Mouse (Mus musculus): ENCODE data around the gene Olfr1222. TPM values are rescaled to one million over a fixed set of nuclear protein-coding genes. Genes with fewer than 3 reads are reported as not detected.
"Not testable (repeated sequence)": the region's sequence is repeated elsewhere in the genome, so short reads cannot be mapped to it uniquely, and the experiment has no call there.

Olfr1222 gene
- total RNA-seq (2014; rRNA removed) (not detected in 2 replicates), polyA plus RNA-seq (2015; fragmentation: Nextera tagmentation; extraction: Ambion mirVana) (not detected in 2 replicates)

DNA sequence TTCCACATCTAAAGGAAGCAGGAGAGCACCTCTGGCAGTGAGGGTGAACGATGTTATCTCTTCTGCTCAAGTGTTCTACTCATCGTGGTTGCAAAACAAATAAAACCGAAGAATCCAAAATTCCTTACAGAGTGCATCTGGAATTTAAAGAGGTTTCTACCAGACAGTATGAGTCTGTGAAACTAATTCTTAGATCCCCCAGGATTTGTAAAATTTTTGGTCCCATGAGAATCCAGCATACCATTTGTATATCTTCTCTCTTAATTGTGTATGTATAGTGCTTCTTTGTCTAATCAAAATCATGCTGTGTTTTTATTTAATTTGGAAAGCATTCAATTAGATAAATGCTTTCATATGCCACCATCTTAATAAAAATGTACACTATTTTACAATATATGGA is at the start of gene Olfr1222:
Olfr1222 (minus strand) TSS at position 101 of the 400 bp plus-strand sequence.
- no peaks in the 10 kb centered on the region for H3K36me3 ChIP-seq (ENCODE audit: insufficient read depth, low read length)
- DNase-seq (ENCODE audit: low spot score): no peak
- H3K27ac ChIP-seq: no peak within 1 kb of the TSS
- no peaks in the 10 kb centered on the region for H3K4me1 ChIP-seq (ENCODE audit: insufficient read depth, low read length)
- no peak within 1 kb of the TSS for H3K9ac ChIP-seq (replicated peaks; ENCODE audit: low read length)
- TF ChIP-seq CTCF (IDR thresholded peaks at IDR 0.05; ENCODE audit: low read depth): no peak
- no peaks in the 10 kb centered on the region for H3K9me3 ChIP-seq (ENCODE audit: low read length)
- 80% methylated on average over 3 of the region's 3 CpGs for WGBS
- no peak within 1 kb of the TSS for H3K4me3 ChIP-seq (ENCODE audit: low read length)
- no peak for ATAC-seq
- H3K27me3 ChIP-seq (ENCODE audit: insufficient read depth, low read length): no peaks in the 10 kb centered on the region
- H3K4me2 ChIP-seq (ENCODE audit: low read depth, low read length): no peak within 1 kb of the TSS

DNA sequence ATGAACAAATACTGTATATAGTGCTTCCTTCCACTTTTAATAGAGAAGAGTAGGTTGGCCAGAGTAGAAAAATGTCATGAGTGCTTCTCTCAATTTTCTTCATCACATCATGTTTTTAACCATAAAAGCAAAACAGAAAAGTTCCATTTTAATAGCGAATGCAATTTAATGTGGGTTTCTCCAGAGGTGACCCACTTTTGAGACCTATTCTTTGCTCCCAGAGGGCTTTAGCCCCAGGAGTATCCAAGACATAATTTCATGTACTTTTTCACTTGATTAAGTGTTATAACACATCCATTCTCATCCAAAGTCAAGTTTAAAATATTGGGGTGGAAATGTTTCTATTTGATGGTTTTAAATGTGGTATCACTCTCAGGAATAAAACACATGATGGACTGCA is 41.7 kb upstream of the Olfr1222 start, which contains the start of gene Olfr1225:
Olfr1225 (minus strand) TSS at position 101 of the 400 bp plus-strand sequence.
- Histone ChIP-seq H3K4me1 (ENCODE audit: insufficient read depth, low read length) (no peaks in the 10 kb centered on the region), H3K9me3 (ENCODE audit: low read length) (no peaks in the 10 kb centered on the region), H3K27me3 (ENCODE audit: insufficient read depth, low read length) (no peaks in the 10 kb centered on the region), H3K4me3 (ENCODE audit: low read length) (no peak within 1 kb of the TSS), H3K27ac (no peak within 1 kb of the TSS), H3K36me3 (ENCODE audit: insufficient read depth, low read length) (no peaks in the 10 kb centered on the region), H3K4me2 (ENCODE audit: low read depth, low read length) (no peak within 1 kb of the TSS), H3K9ac (replicated peaks; ENCODE audit: low read length) (no peak within 1 kb of the TSS)
- TF ChIP-seq CTCF (IDR thresholded peaks at IDR 0.05; ENCODE audit: low read depth): no peak
- WGBS: 93% methylated on average over 1 of the region's 1 CpGs
- DNase-seq (ENCODE audit: low spot score) (no peak), ATAC-seq (no peak)

DNA sequence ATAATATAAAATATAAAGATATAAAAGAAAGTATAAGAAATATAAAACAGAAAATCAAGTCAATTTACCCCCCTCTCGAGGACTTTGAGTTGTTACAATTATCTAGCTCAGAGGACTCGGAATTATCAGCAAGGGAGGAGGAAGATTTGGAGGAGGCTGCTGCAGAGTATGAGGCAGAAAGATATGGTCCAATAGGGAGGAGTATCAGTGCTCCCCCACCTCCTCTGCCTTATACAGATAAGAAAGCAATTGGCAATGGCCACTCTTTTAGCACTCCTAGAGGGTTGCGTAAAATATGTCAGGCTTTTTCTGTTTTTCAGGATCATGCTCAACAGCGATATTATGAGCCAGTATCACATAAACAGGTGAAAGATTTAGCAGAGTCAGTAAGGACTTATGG is 31.9 kb upstream of the Olfr1222 start:
- H3K4me2 ChIP-seq (ENCODE audit: low read depth, low read length); H3K4me3 ChIP-seq (ENCODE audit: low read length); H3K9ac ChIP-seq (replicated peaks; ENCODE audit: low read length); H3K27me3 ChIP-seq (ENCODE audit: insufficient read depth, low read length); H3K4me1 ChIP-seq (ENCODE audit: insufficient read depth, low read length); H3K27ac ChIP-seq; H3K9me3 ChIP-seq (ENCODE audit: low read length); H3K36me3 ChIP-seq (ENCODE audit: insufficient read depth, low read length); ATAC-seq; DNase-seq (ENCODE audit: low spot score): not testable (repeated sequence)
- 94% methylated on average over 4 of the region's 4 CpGs for WGBS

DNA sequence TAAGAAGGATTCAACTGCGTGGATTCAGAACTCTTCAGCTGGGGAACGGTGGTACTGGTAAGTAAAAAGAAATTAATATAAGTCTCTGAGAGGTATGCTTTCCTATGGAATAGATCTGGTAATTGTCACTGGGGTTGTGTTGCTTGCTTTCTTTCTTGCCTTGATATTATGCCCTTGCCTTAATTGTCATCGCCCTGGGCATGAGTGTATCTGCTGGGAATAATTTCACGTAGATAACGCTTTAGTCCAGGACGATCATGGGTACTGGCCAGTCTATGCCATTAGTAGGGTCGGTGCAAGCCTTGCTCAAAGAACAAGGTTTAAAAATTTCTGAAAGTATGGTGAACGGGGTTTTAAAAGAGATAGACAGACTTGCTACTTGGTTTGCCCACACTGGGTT is 31.1 kb upstream of the Olfr1222 start, which contains the start of gene Olfr1224-ps1:
Olfr1224-ps1 (minus strand) TSS at position 101 of the 400 bp plus-strand sequence.
- 93% methylated on average over 8 of the region's 8 CpGs for WGBS
- H3K27me3 ChIP-seq (ENCODE audit: insufficient read depth, low read length); H3K27ac ChIP-seq; H3K4me1 ChIP-seq (ENCODE audit: insufficient read depth, low read length); H3K36me3 ChIP-seq (ENCODE audit: insufficient read depth, low read length); H3K9me3 ChIP-seq (ENCODE audit: low read length); DNase-seq (ENCODE audit: low spot score); H3K4me2 ChIP-seq (ENCODE audit: low read depth, low read length); H3K9ac ChIP-seq (replicated peaks; ENCODE audit: low read length); H3K4me3 ChIP-seq (ENCODE audit: low read length); ATAC-seq: not testable (repeated sequence)

DNA sequence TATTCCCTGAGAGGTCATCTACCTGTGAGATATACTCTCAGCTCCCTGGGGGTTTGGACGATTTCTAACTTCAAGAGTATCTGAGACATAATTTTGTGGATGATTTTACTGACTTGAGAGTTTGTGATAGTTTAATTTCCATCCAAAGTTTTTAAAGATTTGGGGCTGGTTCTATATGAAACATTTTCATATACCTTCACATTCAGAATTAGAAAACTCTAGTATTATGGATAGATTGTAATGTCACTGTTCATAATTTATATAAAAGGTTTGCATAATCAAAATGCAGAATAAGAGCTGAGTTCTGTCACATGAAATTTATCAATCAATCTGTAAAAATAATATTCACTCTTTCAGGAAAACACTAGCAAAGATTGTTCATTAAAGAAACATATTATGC is 18.6 kb upstream of the Olfr1222 start, which contains the start of gene Olfr1223:
Olfr1223 (minus strand) TSS at position 101 of the 400 bp plus-strand sequence.
- Histone ChIP-seq H3K27ac (no peak within 1 kb of the TSS), H3K4me3 (ENCODE audit: low read length) (no peak within 1 kb of the TSS), H3K9ac (replicated peaks; ENCODE audit: low read length) (no peak within 1 kb of the TSS), H3K4me1 (ENCODE audit: insufficient read depth, low read length) (no peaks in the 10 kb centered on the region), H3K9me3 (ENCODE audit: low read length) (no peaks in the 10 kb centered on the region), H3K36me3 (ENCODE audit: insufficient read depth, low read length) (no peaks in the 10 kb centered on the region), H3K27me3 (ENCODE audit: insufficient read depth, low read length) (no peaks in the 10 kb centered on the region), H3K4me2 (ENCODE audit: low read depth, low read length) (no peak within 1 kb of the TSS)
- ATAC-seq (no peak), DNase-seq (ENCODE audit: low spot score) (no peak)
- TF ChIP-seq CTCF (IDR thresholded peaks at IDR 0.05; ENCODE audit: low read depth): no peak
- 55% methylated on average over 1 of the region's 1 CpGs for WGBS

DNA sequence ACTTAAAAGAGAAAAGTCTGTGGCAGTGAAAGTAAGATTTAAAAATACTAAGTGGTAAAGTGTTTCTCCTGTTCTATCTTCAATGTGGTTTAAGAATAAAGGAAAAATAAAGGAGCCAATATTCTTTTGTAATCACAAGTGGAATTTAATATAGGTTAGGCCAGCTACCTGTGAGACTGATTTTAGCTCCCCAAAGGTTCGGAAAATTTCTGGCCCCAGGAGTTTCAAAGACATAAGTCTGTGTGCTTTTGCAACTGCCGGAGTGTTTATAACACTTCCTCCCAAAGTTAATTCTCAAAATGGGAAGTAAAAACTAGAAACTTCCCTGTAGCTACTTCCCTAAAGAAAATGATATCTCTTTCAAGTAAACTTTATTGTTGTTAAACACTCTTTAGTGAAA is 15.7 kb downstream of the Olfr1222 start, which contains the start of gene Olfr1221:
Olfr1221 (minus strand) TSS at position 101 of the 400 bp plus-strand sequence.
- no peaks in the 10 kb centered on the region for H3K27me3 ChIP-seq (ENCODE audit: insufficient read depth, low read length)
- 93% methylated on average over 2 of the region's 2 CpGs for WGBS
- H3K4me3 ChIP-seq (ENCODE audit: low read length): no peak within 1 kb of the TSS
- H3K4me2 ChIP-seq (ENCODE audit: low read depth, low read length): no peak within 1 kb of the TSS
- no peak for TF ChIP-seq CTCF (IDR thresholded peaks at IDR 0.05; ENCODE audit: low read depth)
- H3K36me3 ChIP-seq (ENCODE audit: insufficient read depth, low read length): no peaks in the 10 kb centered on the region
- H3K9me3 ChIP-seq (ENCODE audit: low read length): no peaks in the 10 kb centered on the region
- DNase-seq (ENCODE audit: low spot score) (no peak), ATAC-seq (no peak)
- H3K9ac ChIP-seq (replicated peaks; ENCODE audit: low read length): no peak within 1 kb of the TSS
- H3K27ac ChIP-seq: no peak within 1 kb of the TSS
- no peaks in the 10 kb centered on the region for H3K4me1 ChIP-seq (ENCODE audit: insufficient read depth, low read length)

DNA sequence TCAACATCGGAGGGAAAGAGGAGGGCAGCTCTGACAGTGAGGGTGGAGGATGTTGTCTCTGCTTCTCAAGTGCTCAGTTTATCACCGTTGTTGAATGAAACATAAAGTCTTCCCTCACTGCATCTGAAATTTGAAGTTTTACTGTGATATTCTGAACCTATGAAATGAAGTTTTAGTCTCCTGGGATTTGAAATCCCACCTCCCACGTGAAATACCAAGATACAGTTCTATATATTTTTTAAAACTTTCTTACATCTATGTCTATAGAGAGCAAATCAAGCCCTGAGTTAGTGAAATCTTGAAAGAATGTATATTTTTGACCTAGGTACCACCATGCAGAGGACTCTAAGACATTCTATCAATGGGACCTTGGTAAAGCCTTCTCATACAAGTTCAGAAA is 26.1 kb downstream of the Olfr1222 start, which contains the start of gene Olfr1220:
Olfr1220 (minus strand) TSS at position 101 of the 400 bp plus-strand sequence.
- 79% methylated on average over 3 of the region's 3 CpGs for WGBS
- Histone ChIP-seq H3K27me3 (ENCODE audit: insufficient read depth, low read length) (no peaks in the 10 kb centered on the region), H3K9me3 (ENCODE audit: low read length) (no peaks in the 10 kb centered on the region), H3K27ac (no peak within 1 kb of the TSS), H3K36me3 (ENCODE audit: insufficient read depth, low read length) (no peaks in the 10 kb centered on the region), H3K4me3 (ENCODE audit: low read length) (no peak within 1 kb of the TSS), H3K4me2 (ENCODE audit: low read depth, low read length) (no peak within 1 kb of the TSS), H3K9ac (replicated peaks; ENCODE audit: low read length) (no peak within 1 kb of the TSS), H3K4me1 (ENCODE audit: insufficient read depth, low read length) (no peaks in the 10 kb centered on the region)
- ATAC-seq (no peak), DNase-seq (ENCODE audit: low spot score) (no peak)
- TF ChIP-seq CTCF (IDR thresholded peaks at IDR 0.05; ENCODE audit: low read depth): no peak
